Mouse (Mus musculus): ENCODE data around the gene Abhd2. TPM values are rescaled to one million over a fixed set of nuclear protein-coding genes. Genes with fewer than 3 reads are reported as not detected.

Gene Abhd2
- polyA plus RNA-seq, 1 experiment from 2014 or later, result 60.0 TPM

DNA sequence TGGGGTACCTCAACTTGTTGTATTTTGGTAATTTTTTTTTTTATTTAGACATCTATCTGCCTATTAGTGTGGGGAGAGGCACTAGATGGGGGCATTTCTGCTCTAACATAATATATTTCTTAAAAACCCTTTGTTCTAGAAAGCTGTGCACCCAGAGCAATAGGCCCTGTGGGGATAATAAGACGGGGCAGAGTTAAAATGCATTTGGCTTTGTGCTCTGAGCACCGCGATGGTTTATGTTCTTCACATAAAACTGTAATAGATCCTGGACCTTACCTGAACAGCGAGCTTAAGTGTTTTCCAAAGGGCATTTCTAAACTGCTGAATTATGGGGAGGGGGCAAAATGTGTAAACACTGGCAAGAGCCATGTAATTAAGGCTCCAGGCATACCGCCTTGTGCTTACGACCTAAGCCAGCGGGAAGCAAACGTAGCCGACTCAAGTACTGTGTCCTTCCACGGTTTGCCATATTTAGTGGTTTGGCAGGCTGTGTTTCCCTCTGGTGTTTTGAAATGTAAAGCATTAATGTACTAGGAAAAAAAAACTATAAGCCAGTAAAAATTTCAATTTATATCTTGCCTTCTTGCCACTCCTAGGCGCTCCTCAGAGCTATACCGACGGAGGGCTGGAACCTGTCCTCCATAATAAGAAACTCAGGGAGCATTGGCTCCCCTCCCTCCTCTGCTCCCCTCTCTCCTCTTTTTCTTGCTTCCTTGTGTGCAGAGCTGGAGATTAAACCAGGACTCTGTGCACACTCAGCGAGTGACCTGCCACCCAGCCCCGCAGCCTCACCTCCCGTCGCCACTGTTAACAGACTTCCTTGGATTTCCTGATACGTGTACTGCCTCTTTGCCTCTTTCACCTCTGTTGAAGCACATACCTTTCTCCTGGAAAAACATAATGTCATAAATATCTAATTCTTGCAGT, 141.7 kb downstream of the Abhd2 start:
- ChIA-PET POLR2A (no interaction called here), CTCF (interaction anchor here (1.1 to 1.2 kb wide), 2 partner anchors 24 to 45 kb away, joined by 3 to 4 read pairs; no protein-coding TSS in a partner anchor)
- ATAC-seq (no peak), DNase-seq (ENCODE audit: low read depth, low spot score) (no peak)
- in situ Hi-C loops (cut with MboI; ENCODE audit: low pct_unique_long_range_greater_than_20kb), result no loop called here
- H3K27me3 ChIP-seq, result no peaks in the 10 kb centered on the region
- no peak for TF ChIP-seq CTCF (IDR thresholded peaks at IDR 0.05)

Other genes with a start within 250 kb of the Abhd2 start
- gene Acan, start 219.7 kb upstream of the Abhd2 start, polyA plus RNA-seq (2021), result not detected
- 0.54 TPM for gene Hapln3, start 142.2 kb upstream of the Abhd2 start, polyA plus RNA-seq (2021)
- gene Mfge8, start 124.1 kb upstream of the Abhd2 start, polyA plus RNA-seq (2021), result 784 TPM
- gene Rlbp1, start 113.8 kb downstream of the Abhd2 start, polyA plus RNA-seq (2021), result not detected
- gene Fanci, start 118.7 kb downstream of the Abhd2 start, polyA plus RNA-seq (2021), result 12.2 TPM
- 74.8 TPM for gene Polg, start 193.2 kb downstream of the Abhd2 start, polyA plus RNA-seq (2021)